Mouse (Mus musculus): ENCODE results near the gene Ndufc1. TPM values are rescaled to one million over a fixed set of nuclear protein-coding genes. Genes with fewer than 3 reads are reported as not detected.
A peak's percentile ranks its signal among the peaks of the same experiment; 100 is the strongest.
"Not testable (repeated sequence)": the region's sequence is repeated elsewhere in the genome, so short reads cannot be mapped to it uniquely, and the experiment has no call there.

The Ndufc1 gene
- polyA plus RNA-seq, 1 experiment from 2014 or later = 672 TPM

DNA sequence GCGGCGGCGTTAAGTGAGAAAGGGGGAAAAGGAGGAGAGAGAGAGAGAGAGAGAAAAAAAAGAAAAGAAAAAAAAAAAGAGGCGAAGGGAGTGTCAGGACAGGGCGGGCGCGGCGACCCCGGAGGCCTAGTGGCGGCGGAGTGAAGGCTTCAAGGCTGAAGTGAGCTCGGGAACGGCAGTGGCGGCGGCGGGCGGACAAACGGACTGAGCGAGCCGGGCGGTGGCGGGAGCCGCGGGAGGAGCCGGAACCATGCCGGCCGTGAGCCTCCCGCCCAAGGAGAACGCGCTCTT, 7.2 kb upstream of the Ndufc1 start:
- ATAC-seq (ENCODE audit: low FRiP score, low TSS enrichment) = peak; percentile 71
- H3K4me2 ChIP-seq (replicated peaks; ENCODE audit: low read depth, low read length) = peak overlapping the region; percentile 82
- H3K4me1 ChIP-seq (ENCODE audit: insufficient read depth, low read length) = peaks cover 32% of the 10 kb centered on the region
- WGBS = under 1% methylated on average over 27 of the region's 30 CpGs
- no peaks in the 10 kb centered on the region for H3K27me3 ChIP-seq (ENCODE audit: insufficient read depth, low read length)
- peak overlapping the region; percentile 94 for H3K27ac ChIP-seq (ENCODE audit: low read length)
- H3K36me3 ChIP-seq (ENCODE audit: insufficient read depth, low read length) = no peaks in the 10 kb centered on the region
- H3K4me3 ChIP-seq (ENCODE audit: low read length) = peak overlapping the region; percentile 98
- H3K9ac ChIP-seq (replicated peaks; ENCODE audit: low read length) = peak overlapping the region; percentile 97
- H3K9me3 ChIP-seq (ENCODE audit: low read length) = no peaks in the 10 kb centered on the region

DNA sequence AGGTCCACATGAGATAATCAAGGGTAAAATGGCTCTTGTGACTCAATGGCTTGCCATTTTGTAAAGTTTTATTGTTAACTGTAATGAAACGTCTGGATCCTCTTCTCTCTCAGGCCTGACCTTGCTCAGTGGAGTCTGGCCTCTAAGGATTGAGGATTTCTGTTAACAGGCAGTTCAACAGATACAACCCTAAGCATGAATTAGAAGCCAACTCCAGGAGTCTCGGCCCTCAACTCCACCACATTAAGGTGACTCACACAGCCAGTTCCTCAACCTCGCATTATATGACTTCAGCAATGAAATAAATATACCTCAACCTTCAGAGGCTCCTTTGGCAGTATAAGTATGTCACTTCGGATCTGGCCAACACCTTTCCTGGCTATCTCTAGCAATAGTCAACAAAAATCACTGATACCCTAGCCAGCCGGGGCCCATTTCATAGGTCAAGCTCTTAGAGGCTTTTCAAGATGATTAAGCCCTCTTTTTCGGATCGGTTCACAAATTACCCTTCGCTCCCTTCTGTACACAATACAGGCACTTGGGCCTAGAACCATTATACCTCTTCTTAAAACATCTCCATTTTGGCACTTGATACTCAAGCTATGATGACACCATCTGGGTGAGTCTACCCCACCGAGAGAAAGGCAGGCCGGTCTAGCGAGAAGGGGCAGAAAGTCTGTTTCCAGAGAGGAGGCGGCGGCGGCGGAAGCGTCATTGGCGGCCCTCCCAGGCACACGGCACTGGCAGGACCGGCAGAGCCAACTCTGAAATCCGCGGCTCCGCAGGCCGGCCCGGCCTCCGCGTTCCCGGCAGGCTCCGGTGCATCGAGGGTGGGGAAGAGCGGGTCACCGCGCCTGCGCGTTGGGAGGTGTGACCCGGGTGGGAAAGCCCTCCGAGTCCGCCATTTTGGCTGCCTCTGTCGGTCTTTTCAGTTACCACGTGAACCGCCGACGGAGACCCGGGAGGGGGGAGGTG, 6.6 kb upstream of the Ndufc1 start, which contains the start of gene Naa15:
Gene Naa15, plus strand, starts transcription at position 51 of the 975 bp plus-strand sequence.
- ATAC-seq (ENCODE audit: low FRiP score, low TSS enrichment) = peak; percentile 88
- Histone ChIP-seq H3K27me3 (ENCODE audit: insufficient read depth, low read length) (no peaks in the 10 kb centered on the region), H3K9me3 (ENCODE audit: low read length) (no peaks in the 10 kb centered on the region), H3K27ac (ENCODE audit: low read length) (peak within 1 kb of the TSS; percentile 94), H3K4me2 (replicated peaks; ENCODE audit: low read depth, low read length) (peak within 1 kb of the TSS; percentile 85), H3K4me1 (ENCODE audit: insufficient read depth, low read length) (peaks cover 32% of the 10 kb centered on the region), H3K4me3 (ENCODE audit: low read length) (peak within 1 kb of the TSS; percentile 98), H3K9ac (replicated peaks; ENCODE audit: low read length) (peak within 1 kb of the TSS; percentile 97), H3K36me3 (ENCODE audit: insufficient read depth, low read length) (no peaks in the 10 kb centered on the region)
- WGBS = 4% methylated on average over 43 of the region's 43 CpGs

DNA sequence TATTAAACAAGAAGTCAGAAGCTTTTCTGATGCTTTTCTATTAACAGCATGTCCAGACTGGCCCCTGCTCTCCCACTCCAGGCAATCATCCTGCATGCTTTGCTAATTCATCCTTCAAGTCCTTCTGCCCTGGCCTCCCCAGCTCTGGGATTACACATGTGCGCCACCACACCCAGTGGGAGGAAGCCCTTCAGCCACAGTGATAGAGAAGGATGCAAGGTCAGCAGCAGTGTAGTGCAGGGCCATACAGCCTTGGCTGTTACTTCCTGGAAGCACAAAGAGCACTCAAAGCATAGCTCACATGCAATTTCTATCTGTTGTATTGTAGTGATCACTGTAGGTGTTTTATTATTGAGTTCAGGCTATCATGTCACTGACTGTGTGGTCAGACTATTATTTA, 4.5 kb upstream of the Ndufc1 start:
- no peak overlapping the region for H3K4me2 ChIP-seq (replicated peaks; ENCODE audit: low read depth, low read length)
- ATAC-seq (ENCODE audit: low FRiP score, low TSS enrichment) = no peak
- no peak overlapping the region for H3K4me3 ChIP-seq (ENCODE audit: low read length)
- no peaks in the 10 kb centered on the region for H3K27me3 ChIP-seq (ENCODE audit: insufficient read depth, low read length)
- no peaks in the 10 kb centered on the region for H3K36me3 ChIP-seq (ENCODE audit: insufficient read depth, low read length)
- H3K9ac ChIP-seq (replicated peaks; ENCODE audit: low read length) = no peak overlapping the region
- no peak overlapping the region for H3K27ac ChIP-seq (ENCODE audit: low read length)
- H3K9me3 ChIP-seq (ENCODE audit: low read length) = no peaks in the 10 kb centered on the region
- H3K4me1 ChIP-seq (ENCODE audit: insufficient read depth, low read length) = peaks cover 23% of the 10 kb centered on the region
- whole genome bisulfite sequencing = 74% methylated on average over 1 of the region's 1 CpGs

DNA sequence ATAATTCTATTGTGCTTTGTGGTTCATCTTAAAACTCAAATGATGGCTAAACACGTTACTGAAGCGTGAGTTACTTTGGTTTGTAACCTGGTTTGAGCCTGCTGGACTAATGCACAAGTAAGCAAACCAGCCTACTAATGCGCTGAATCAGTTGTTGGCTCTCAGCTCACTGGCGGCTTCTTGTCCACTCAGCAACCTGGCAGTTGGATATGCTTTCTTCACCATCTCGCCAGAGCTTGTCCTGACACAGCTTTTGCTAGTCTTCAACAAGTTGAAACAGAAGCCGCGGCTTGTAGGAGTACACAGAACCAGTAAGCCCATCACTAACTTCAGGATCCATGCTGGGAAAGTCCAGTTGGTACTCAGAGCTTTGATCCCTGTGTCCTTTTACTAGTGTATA, 3.7 kb upstream of the Ndufc1 start:
- H3K9me3 ChIP-seq (ENCODE audit: low read length) = no peaks in the 10 kb centered on the region
- ATAC-seq (ENCODE audit: low FRiP score, low TSS enrichment) = no peak
- WGBS = 91% methylated on average over 7 of the region's 7 CpGs

DNA sequence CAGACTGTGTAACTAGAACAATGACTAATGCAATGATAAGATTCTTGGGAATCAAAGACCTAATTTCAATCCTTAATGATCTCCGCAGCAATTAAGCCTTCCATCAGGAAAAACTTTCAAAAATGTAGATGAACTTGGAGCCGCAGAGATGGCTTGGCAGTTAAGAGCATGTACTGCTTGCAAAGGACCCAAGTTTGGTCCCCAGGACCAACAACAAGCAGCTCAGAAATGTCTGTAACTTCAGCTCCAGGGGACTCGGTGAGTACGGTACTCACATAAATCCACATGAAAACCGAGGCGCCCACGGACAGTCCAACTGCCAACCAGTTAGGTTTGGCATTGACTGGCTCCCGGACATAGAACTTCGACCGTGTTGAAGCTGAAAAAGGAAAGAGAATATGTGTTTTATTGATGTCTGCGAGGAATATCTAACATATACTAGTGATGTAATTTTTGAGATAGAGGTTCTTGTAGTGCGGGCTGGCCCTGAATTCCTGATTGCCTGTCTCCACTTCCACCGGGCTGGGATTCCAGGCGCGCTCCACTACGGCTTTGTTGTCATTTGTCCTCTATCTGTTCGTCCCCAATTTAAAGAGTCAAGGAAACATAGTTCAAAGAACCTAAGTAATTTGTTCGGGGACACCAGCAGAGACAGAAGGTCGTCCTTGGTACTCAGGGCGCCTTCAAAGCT, 773 bp downstream of the Ndufc1 start:
- H3K4me3 ChIP-seq (ENCODE audit: low read length) = peak overlapping the region; percentile 96
- H3K27me3 ChIP-seq (ENCODE audit: insufficient read depth, low read length) = no peaks in the 10 kb centered on the region
- 10% methylated on average over 20 of the region's 20 CpGs for WGBS
- H3K36me3 ChIP-seq (ENCODE audit: insufficient read depth, low read length) = peaks cover 18% of the 10 kb centered on the region; the same call in 1 of the 2 replicates
- H3K27ac ChIP-seq (ENCODE audit: low read length) = peak overlapping the region; percentile 97
- H3K9me3 ChIP-seq (ENCODE audit: low read length) = no peaks in the 10 kb centered on the region
- peak overlapping the region; percentile 96 for H3K9ac ChIP-seq (replicated peaks; ENCODE audit: low read length)
- peaks cover 7% of the 10 kb centered on the region for H3K4me1 ChIP-seq (ENCODE audit: insufficient read depth, low read length)
- ATAC-seq (ENCODE audit: low FRiP score, low TSS enrichment) = peak; percentile 11; the same call in 1 of the 2 replicates
- peak overlapping the region; percentile 73 for H3K4me2 ChIP-seq (replicated peaks; ENCODE audit: low read depth, low read length)

More for the DNA sequence above, 3.7 kb upstream of the Ndufc1 start:
- H3K27ac ChIP-seq (ENCODE audit: low read length) = no peak overlapping the region
- no peak overlapping the region for H3K9ac ChIP-seq (replicated peaks; ENCODE audit: low read length)
- H3K27me3 ChIP-seq (ENCODE audit: insufficient read depth, low read length) = no peaks in the 10 kb centered on the region
- peaks cover 21% of the 10 kb centered on the region for H3K4me1 ChIP-seq (ENCODE audit: insufficient read depth, low read length)
- H3K4me2 ChIP-seq (replicated peaks; ENCODE audit: low read depth, low read length) = no peak overlapping the region
- no peaks in the 10 kb centered on the region for H3K36me3 ChIP-seq (ENCODE audit: insufficient read depth, low read length)
- H3K4me3 ChIP-seq (ENCODE audit: low read length) = no peak overlapping the region

DNA sequence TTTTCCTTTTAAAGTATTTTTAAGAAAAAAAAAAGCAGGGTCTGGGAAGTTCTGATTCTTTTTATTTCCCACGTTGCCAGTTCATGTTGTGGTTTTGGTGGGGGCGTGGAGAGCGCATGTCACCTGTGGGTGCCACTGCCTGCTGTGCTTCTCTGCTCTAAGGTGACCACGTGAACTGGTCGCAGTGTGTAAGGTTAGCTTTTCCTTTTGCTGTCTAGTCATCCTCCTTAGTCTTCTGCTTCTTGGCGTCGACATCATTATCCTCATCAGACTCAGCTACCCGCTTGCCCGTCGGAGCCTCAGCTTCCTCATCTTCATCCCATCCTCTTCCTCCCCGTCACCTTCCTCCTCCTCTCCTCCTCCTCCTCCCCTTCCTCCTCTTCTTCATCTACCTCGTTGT, 6.2 kb downstream of the Ndufc1 start:
- WGBS = 95% methylated on average over 12 of the region's 12 CpGs
- H3K27me3 ChIP-seq (ENCODE audit: insufficient read depth, low read length) = no peaks in the 10 kb centered on the region
- H3K4me1 ChIP-seq (ENCODE audit: insufficient read depth, low read length) = peaks cover 2% of the 10 kb centered on the region
- H3K9ac ChIP-seq (replicated peaks; ENCODE audit: low read length) = no peak overlapping the region
- H3K4me3 ChIP-seq (ENCODE audit: low read length) = no peak overlapping the region
- H3K4me2 ChIP-seq (replicated peaks; ENCODE audit: low read depth, low read length) = no peak overlapping the region
- H3K9me3 ChIP-seq (ENCODE audit: low read length) = no peaks in the 10 kb centered on the region
- ATAC-seq (ENCODE audit: low FRiP score, low TSS enrichment) = no peak
- no peak overlapping the region for H3K27ac ChIP-seq (ENCODE audit: low read length)
- H3K36me3 ChIP-seq (ENCODE audit: insufficient read depth, low read length) = peaks cover 21% of the 10 kb centered on the region; the same call in 1 of the 2 replicates

DNA sequence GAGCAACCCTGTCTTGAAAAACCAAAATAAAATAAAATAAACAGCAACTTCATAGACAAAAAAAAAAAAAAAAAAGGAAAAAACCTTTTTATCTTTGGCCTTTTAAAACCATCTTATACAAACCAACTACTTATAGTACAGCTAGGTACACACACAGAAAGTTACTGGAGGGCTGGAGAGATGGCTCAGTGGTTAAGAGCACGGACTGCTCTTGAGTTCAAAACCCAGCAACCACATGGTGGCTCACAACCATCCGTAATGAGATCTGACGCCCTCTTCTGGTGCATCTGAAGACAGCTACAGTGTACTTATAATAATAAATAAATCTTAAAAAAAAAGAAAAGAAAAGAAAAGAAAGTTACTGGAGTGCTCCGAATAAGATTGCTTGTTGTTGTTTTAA, 6.7 kb downstream of the Ndufc1 start:
- H3K4me3 ChIP-seq (ENCODE audit: low read length); H3K27me3 ChIP-seq (ENCODE audit: insufficient read depth, low read length); H3K9me3 ChIP-seq (ENCODE audit: low read length); H3K4me1 ChIP-seq (ENCODE audit: insufficient read depth, low read length); ATAC-seq (ENCODE audit: low FRiP score, low TSS enrichment); H3K9ac ChIP-seq (replicated peaks; ENCODE audit: low read length); H3K4me2 ChIP-seq (replicated peaks; ENCODE audit: low read depth, low read length); H3K27ac ChIP-seq (ENCODE audit: low read length): not testable (repeated sequence)
- 68% methylated on average over 4 of the region's 4 CpGs for WGBS
- peaks cover 21% of the 10 kb centered on the region; the same call in 1 of the 2 replicates for H3K36me3 ChIP-seq (ENCODE audit: insufficient read depth, low read length)

DNA sequence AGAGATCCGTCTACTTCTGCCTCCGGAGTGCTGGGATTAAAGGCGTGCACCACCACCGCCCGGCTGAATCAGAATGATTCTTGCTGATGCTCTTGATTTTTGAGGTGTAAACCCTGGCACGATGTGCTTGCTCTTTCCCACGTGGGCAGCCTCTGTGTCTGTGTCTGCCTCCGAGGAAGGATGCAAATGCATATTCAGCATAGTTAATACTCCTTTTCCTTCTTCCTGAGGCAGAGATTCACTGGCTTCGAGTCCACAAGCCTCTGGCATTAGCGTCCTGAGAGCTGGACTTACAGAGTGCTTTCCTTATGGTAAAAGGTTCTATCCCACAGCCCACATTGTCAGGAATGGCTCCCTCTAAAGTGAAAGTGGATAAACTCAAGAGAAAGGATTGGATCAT, 8.1 kb downstream of the Ndufc1 start:
- H3K27me3 ChIP-seq (ENCODE audit: insufficient read depth, low read length) = peaks cover 7% of the 10 kb centered on the region
- peaks cover 6% of the 10 kb centered on the region for H3K4me1 ChIP-seq (ENCODE audit: insufficient read depth, low read length)
- peaks cover 17% of the 10 kb centered on the region; the same call in 1 of the 2 replicates for H3K36me3 ChIP-seq (ENCODE audit: insufficient read depth, low read length)
- WGBS = 74% methylated on average over 10 of the region's 10 CpGs
- H3K27ac ChIP-seq (ENCODE audit: low read length) = no peak overlapping the region
- no peak overlapping the region for H3K4me3 ChIP-seq (ENCODE audit: low read length)
- no peaks in the 10 kb centered on the region for H3K9me3 ChIP-seq (ENCODE audit: low read length)
- no peak overlapping the region for H3K9ac ChIP-seq (replicated peaks; ENCODE audit: low read length)
- no peak for ATAC-seq (ENCODE audit: low FRiP score, low TSS enrichment)
- no peak overlapping the region for H3K4me2 ChIP-seq (replicated peaks; ENCODE audit: low read depth, low read length)

DNA sequence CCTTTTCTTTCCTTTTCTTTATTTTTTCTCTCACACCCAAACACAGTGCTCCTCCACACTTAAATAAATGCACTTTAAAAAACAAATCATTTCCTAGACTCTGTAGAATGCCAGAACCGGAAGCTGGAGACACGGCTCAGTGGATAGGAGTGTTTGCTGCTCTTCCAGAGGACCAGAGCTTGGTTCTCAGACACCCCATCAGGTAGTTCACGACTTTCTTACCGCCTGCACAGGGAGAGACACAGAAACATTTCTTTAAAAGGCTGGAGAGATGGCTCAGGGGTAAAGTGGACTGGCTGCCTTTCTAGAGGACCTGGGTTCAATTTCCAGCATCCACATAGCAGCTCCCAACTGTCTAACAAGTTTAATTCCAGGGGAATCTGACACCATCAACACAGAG, 9.3 kb downstream of the Ndufc1 start:
- Histone ChIP-seq H3K9ac (replicated peaks; ENCODE audit: low read length) (no peak overlapping the region), H3K4me1 (ENCODE audit: insufficient read depth, low read length) (peaks cover 6% of the 10 kb centered on the region), H3K4me2 (replicated peaks; ENCODE audit: low read depth, low read length) (no peak overlapping the region), H3K27ac (ENCODE audit: low read length) (no peak overlapping the region), H3K9me3 (ENCODE audit: low read length) (no peaks in the 10 kb centered on the region), H3K4me3 (ENCODE audit: low read length) (no peak overlapping the region), H3K36me3 (ENCODE audit: insufficient read depth, low read length) (peaks cover 12% of the 10 kb centered on the region; the same call in 1 of the 2 replicates), H3K27me3 (ENCODE audit: insufficient read depth, low read length) (peaks cover 12% of the 10 kb centered on the region)
- WGBS = 36% methylated on average over 4 of the region's 4 CpGs
- ATAC-seq (ENCODE audit: low FRiP score, low TSS enrichment) = no peak

Data from kidney, embryonic 16.5 days (tissue).